Mouse (Mus musculus): ENCODE measurements around the gene Tmem39a. TPM values are rescaled to one million over a fixed set of nuclear protein-coding genes. Genes with fewer than 3 reads are reported as not detected.
A peak's percentile ranks its signal among the peaks of the same experiment; 100 is the strongest.

The Tmem39a gene
- polyA plus RNA-seq, 1 experiment, result 46.2 TPM

DNA sequence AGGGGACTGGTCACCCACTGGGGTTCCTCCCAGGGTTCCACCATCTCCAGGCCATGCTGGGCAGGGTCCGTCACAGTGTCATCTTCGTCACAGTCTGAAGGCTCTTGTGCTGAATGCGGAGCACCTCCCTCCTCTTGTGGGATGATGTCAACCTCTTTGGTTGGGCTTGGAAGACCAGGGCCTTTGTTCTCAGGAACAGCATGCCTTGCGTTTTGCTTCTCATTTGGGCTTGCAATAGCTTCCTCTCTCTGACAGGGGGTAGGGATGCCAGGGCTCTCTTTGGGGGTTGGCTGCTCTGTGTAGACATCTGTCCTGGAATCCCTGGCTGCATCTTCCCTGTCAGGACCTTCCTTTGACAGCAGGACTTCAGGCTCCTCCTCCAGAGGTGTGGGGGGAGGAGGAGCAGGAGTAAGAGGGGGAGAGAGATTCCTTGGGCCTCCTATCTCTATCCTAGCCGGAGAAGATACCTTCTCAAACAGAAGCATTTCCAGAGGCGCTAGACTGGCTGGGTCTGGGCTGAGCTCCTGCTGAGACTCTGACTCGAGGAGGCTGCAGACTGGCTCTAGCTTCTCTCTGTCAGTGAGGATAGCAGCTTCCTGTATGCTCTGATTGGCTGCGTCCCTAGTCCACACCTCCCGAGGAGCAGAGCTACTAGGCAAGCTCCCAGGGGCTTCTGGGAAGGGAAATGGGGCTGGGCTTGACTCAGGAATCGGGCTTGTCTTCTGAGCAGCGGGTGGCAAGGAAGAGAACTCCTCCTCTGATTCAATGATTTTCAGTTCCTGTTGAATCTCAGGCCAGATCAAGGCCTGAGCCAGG, 44.7 kb downstream of the Tmem39a start:
- no peak for TF ChIP-seq CTCF (IDR thresholded peaks at IDR 0.05; ENCODE audit: extremely low read depth, insufficient read depth, low read length)
- TF ChIP-seq POLR2A (IDR thresholded peaks at IDR 0.05; ENCODE audit: extremely low read depth, insufficient read depth, low read length), result no peak; the same call in 1 of the 2 replicates
- H3K27ac ChIP-seq (ENCODE audit: insufficient read depth, low read length), result peak overlapping the region; percentile 59
- H3K4me1 ChIP-seq (ENCODE audit: control insufficient read depth, insufficient read depth, low read length), result no peaks in the 10 kb centered on the region
- H3K4me3 ChIP-seq (ENCODE audit: insufficient read depth, low read length), result no peak overlapping the region

DNA sequence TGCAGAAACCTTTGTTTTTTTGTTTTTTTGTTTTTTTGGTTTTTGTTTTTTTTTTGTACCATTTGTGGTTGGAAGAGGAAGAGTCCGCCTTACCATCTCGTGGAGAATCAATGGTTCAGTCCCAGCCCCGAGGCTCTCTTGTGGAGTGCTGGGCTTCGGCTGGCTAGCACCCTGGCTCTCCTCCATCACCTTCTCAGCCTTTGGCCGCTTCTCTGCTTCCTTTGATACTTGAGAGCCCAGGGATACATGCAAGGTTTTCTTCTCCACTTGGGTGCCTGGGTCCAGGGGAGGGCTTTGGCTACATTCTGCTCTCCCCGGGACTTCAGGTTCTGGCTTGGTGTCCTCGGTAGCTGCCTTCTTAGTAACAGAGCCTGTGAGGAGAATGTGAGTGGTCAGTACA, 48.0 kb downstream of the Tmem39a start:
- no peak overlapping the region for H3K4me3 ChIP-seq (ENCODE audit: insufficient read depth, low read length)
- H3K4me1 ChIP-seq (ENCODE audit: control insufficient read depth, insufficient read depth, low read length), result no peaks in the 10 kb centered on the region
- no peak overlapping the region for H3K27ac ChIP-seq (ENCODE audit: insufficient read depth, low read length)
- no peak for TF ChIP-seq POLR2A (IDR thresholded peaks at IDR 0.05; ENCODE audit: extremely low read depth, insufficient read depth, low read length)
- no peak for TF ChIP-seq CTCF (IDR thresholded peaks at IDR 0.05; ENCODE audit: extremely low read depth, insufficient read depth, low read length)

DNA sequence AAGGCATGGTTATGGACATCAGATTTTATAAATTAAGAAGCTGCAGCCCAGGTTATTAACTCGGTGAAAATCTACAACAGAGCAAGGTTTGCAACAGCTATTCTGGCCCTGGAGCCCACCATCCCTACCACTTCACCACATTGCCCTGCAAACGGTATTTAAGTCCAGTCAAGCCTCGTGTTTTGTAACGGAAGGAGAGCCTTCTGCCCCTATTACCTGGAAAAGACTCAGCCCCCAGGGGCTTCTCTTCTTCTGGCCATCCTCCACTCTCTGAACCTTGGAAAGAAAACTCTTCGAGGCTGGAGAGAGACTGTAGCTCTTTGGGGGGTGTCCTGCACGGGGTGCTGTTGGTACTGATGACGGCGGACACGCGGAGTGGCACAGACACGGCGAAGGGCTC, 50.2 kb downstream of the Tmem39a start:
- Histone ChIP-seq H3K4me3 (ENCODE audit: insufficient read depth, low read length) (no peak overlapping the region), H3K4me1 (ENCODE audit: control insufficient read depth, insufficient read depth, low read length) (no peaks in the 10 kb centered on the region), H3K27ac (ENCODE audit: insufficient read depth, low read length) (no peak overlapping the region)
- TF ChIP-seq POLR2A (IDR thresholded peaks at IDR 0.05; ENCODE audit: extremely low read depth, insufficient read depth, low read length), result no peak
- no peak for TF ChIP-seq CTCF (IDR thresholded peaks at IDR 0.05; ENCODE audit: extremely low read depth, insufficient read depth, low read length)

DNA sequence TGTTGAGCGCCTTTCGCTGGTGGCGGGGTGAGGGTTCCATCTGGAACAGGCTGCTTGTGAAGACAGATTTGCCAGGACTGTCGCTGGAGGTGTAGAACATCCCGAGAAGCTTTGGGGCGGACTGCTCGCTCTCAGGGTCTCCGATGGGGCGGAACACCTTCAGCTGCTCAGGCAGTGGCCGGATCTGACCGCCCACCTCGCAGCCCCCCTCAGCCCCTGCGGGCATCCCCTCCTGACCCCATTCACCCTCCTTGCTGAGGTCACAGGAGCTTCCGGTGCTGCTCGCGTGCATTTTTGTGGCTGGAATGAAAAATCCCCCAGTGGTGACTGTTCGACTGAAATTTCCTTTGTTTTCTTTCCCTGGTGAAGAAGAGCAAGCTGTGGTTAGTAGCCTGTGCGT, 50.6 kb downstream of the Tmem39a start:
- H3K4me1 ChIP-seq (ENCODE audit: control insufficient read depth, insufficient read depth, low read length), result no peaks in the 10 kb centered on the region
- H3K27ac ChIP-seq (ENCODE audit: insufficient read depth, low read length), result no peak overlapping the region
- TF ChIP-seq POLR2A (IDR thresholded peaks at IDR 0.05; ENCODE audit: extremely low read depth, insufficient read depth, low read length), result no peak
- no peak for TF ChIP-seq CTCF (IDR thresholded peaks at IDR 0.05; ENCODE audit: extremely low read depth, insufficient read depth, low read length)
- no peak overlapping the region for H3K4me3 ChIP-seq (ENCODE audit: insufficient read depth, low read length)

DNA sequence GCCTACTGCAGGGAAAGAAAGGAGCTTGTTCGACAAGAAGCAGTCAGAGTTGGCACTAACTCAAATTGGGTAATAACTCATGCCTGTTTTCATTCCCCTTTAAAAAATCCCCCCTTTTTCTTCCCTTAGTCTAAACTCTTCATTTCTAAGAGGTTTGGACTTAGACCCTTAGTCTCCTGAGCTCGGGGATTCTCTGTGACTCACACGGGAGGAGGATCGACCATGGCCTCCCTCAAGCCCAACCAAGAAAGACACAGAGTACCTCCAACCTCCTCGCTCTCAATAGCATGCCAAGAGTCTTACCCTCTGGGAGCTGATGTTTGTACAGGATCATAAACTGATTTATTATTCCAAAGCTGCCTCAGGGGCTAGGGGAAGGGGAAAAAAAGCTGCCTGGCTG, 54.1 kb downstream of the Tmem39a start:
- H3K4me1 ChIP-seq (ENCODE audit: control insufficient read depth, insufficient read depth, low read length), result no peaks in the 10 kb centered on the region
- no peak overlapping the region for H3K4me3 ChIP-seq (ENCODE audit: insufficient read depth, low read length)
- no peak overlapping the region for H3K27ac ChIP-seq (ENCODE audit: insufficient read depth, low read length)
- TF ChIP-seq POLR2A (IDR thresholded peaks at IDR 0.05; ENCODE audit: extremely low read depth, insufficient read depth, low read length) (no peak), CTCF (IDR thresholded peaks at IDR 0.05; ENCODE audit: extremely low read depth, insufficient read depth, low read length) (no peak)

DNA sequence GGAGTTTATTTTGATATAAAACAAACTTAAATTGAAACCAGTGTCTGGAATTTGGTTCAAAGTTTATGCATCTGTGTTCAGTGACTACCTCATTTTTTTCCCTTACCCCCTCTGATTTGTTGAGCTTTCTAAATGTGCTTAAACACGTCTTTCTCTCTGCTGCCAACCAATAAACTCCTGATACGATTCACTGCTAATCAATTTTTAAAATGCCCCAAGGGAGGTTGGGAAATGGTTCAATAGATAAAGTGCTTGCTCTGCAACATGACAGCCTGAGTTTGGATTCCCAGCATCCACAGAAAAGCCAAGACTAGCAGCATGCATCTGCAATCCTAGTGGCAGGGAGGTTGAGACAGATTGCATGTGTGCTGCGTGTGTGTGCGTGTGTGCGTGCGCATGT, 55.1 kb downstream of the Tmem39a start:
- no peak overlapping the region for H3K27ac ChIP-seq (ENCODE audit: insufficient read depth, low read length)
- H3K4me3 ChIP-seq (ENCODE audit: insufficient read depth, low read length), result no peak overlapping the region
- TF ChIP-seq CTCF (IDR thresholded peaks at IDR 0.05; ENCODE audit: extremely low read depth, insufficient read depth, low read length), result no peak
- no peak for TF ChIP-seq POLR2A (IDR thresholded peaks at IDR 0.05; ENCODE audit: extremely low read depth, insufficient read depth, low read length)
- H3K4me1 ChIP-seq (ENCODE audit: control insufficient read depth, insufficient read depth, low read length), result no peaks in the 10 kb centered on the region

DNA sequence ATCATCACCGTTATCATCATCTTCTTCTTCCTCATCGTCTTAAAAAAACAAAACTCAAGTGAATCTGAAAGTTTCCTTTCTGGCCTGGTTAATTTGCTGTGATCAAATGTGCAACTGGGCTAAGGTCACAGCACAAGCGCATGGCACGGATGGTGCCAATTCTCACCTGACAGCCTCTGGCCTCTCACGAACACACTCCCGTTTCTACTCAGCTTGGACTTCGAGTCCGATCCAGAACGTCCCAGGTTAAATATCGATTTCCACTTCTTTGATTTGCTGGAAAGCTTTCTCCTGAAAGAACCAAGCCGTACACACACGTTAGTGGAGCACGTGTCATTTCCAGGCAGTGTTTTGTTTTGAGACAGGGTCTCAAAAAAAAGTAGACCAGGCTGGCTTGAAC, 59.5 kb downstream of the Tmem39a start:
- Histone ChIP-seq H3K27ac (ENCODE audit: insufficient read depth, low read length) (no peak overlapping the region), H3K4me3 (ENCODE audit: insufficient read depth, low read length) (no peak overlapping the region), H3K4me1 (ENCODE audit: control insufficient read depth, insufficient read depth, low read length) (no peaks in the 10 kb centered on the region)
- TF ChIP-seq POLR2A (IDR thresholded peaks at IDR 0.05; ENCODE audit: extremely low read depth, insufficient read depth, low read length) (no peak), CTCF (IDR thresholded peaks at IDR 0.05; ENCODE audit: extremely low read depth, insufficient read depth, low read length) (no peak)

DNA sequence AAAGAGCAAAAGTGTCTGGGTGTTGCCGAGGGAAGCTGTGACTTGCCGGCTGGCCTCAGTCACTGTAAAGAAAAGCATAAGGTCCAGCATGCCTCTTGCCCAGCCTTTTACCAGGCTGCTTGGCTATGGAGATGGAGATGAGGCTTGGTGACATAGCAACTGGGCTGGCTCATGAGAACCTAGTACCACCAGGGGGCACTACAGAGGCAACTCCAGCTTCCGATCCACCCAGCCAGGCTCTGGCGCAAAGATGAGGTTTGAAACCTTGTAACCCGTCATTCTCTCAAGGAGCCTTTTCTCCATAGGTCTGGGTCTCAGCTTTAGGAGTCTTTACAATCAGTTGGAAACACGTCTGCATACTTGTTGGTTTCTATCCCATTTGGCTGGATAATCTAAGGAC, 60.6 kb downstream of the Tmem39a start:
- peak; percentile 74 for TF ChIP-seq CTCF (IDR thresholded peaks at IDR 0.05; ENCODE audit: extremely low read depth, insufficient read depth, low read length)
- TF ChIP-seq POLR2A (IDR thresholded peaks at IDR 0.05; ENCODE audit: extremely low read depth, insufficient read depth, low read length), result no peak
- H3K27ac ChIP-seq (ENCODE audit: insufficient read depth, low read length), result no peak overlapping the region
- H3K4me1 ChIP-seq (ENCODE audit: control insufficient read depth, insufficient read depth, low read length), result no peaks in the 10 kb centered on the region
- H3K4me3 ChIP-seq (ENCODE audit: insufficient read depth, low read length), result no peak overlapping the region

DNA sequence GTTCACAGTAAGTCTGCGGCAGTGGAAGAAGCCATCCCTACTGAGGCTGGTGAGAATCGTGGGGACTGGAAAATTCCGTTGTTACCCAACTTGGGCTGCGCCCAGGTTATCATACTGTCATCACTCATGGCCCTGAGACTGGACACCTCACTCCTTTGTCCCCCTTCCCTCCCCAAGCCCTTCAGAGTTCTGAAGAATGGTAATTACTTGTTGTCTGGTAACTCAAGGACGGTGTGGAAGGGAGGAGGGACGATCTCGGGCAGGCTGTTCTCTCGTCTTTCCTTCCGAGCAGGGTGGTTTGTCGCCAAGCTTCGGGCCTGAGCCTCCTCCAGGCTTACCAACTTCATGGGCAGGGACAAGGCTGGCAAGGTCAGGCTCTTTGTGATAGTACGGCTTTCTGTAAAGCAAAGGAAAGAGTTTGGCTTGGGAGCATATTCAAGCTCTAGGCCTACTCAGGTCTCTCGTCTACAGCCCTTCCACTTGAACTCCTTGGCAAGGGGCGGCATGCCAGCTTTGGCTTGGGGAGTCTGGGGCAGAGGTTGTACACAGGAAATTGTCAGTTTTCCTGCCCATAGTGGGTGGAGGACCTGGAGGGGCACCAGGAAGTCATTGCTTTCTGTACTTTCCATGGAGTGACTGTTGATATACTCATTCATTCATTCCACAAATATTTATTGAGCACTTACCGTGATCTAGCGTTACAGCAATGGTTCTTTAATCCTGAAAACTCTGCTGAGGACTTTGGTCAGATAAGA, 62.4 kb downstream of the Tmem39a start:
- no peak overlapping the region for H3K27ac ChIP-seq (ENCODE audit: insufficient read depth, low read length)
- H3K4me1 ChIP-seq (ENCODE audit: control insufficient read depth, insufficient read depth, low read length), result no peaks in the 10 kb centered on the region
- TF ChIP-seq CTCF (IDR thresholded peaks at IDR 0.05; ENCODE audit: extremely low read depth, insufficient read depth, low read length) (no peak), POLR2A (IDR thresholded peaks at IDR 0.05; ENCODE audit: extremely low read depth, insufficient read depth, low read length) (no peak)
- H3K4me3 ChIP-seq (ENCODE audit: insufficient read depth, low read length), result no peak overlapping the region

DNA sequence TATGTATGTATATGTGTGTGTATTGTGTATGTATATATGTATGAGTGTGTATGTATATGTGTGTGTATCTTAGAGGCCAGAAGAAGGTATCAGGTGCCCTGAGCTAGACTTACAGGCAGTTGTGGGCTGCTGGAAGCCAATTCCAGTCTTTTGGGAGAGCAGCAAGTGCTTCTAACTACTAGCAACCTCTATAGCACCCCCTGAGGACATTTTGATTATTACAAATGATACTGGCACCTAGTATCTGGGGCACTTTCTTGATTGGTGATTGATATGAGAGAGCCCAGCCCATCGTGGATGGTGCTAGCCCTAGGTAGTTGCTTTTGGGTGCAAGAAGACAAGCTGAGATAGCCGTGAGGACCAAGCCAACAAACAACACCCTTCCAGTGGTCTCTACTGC, 63.8 kb downstream of the Tmem39a start:
- H3K4me3 ChIP-seq (ENCODE audit: insufficient read depth, low read length), result no peak overlapping the region
- no peak for TF ChIP-seq POLR2A (IDR thresholded peaks at IDR 0.05; ENCODE audit: extremely low read depth, insufficient read depth, low read length)
- 0 out of 2 replicates have a peak, but pooled peaks have one; percentile 16 for TF ChIP-seq CTCF (IDR thresholded peaks at IDR 0.05; ENCODE audit: extremely low read depth, insufficient read depth, low read length)
- H3K27ac ChIP-seq (ENCODE audit: insufficient read depth, low read length), result no peak overlapping the region
- no peaks in the 10 kb centered on the region for H3K4me1 ChIP-seq (ENCODE audit: control insufficient read depth, insufficient read depth, low read length)
